In the genomic region with DNA sequence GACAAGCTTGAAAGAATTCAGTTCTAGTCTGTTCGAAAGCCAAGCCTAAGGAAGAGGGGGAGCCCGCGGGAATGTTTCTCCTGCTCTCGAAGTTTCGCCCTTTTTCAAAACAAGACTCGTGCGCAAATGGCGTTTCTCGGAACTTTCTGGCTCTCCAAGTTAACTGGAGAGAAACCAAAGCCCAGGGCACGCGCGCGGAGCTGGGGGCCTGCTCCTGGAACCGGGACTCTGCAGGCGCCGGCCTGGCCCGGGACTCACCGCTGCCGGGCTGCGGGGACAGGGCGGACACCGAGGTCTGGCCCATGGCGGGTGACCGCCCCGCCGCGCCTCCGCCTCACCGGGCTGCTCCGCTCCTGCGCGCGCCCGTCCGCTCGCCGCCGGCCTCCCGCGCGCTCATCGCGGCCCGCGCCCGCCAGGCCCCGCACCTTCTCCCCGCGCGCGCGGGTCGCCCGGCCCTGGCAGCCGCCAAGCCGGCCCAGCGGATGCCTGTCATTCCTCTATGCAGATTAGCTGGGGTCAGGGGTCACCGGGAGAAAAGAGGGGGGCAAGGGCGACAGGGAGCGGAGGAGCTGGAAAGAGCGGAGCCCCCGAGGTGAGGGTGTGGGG, we compare ENCODE assay signal across 9 mouse cellular contexts.
A peak's percentile ranks its signal among the peaks of the same experiment; 100 is the strongest.
DNase-seq lines count a peak whose midpoint lies in the region; ATAC-seq and TF ChIP-seq lines count a peak whose summit lies in the region.
"Had no signal": no experiment of that assay in that cellular context is flagged by ENCODE, and none has a peak within 500 bp of the region (broad histone marks: within the 10 kb centered on the region; RNA-seq: fewer than 3 reads in every experiment).

No protein-coding gene starts in this region.

- no peaks in the 10 kb centered on the region for H3K27me3 ChIP-seq in embryonic facial prominence, embryonic 13.5 days
- H3K27me3 ChIP-seq in midbrain, embryonic 15.5 days (replicated peaks): no peaks in the 10 kb centered on the region
- no peaks in the 10 kb centered on the region for H3K27me3 ChIP-seq in testis, adult 2 months (ENCODE audit: control insufficient read depth, insufficient read depth, low read length)
- H3K27me3 ChIP-seq: CH12.LX had no signal

- WGBS in embryonic facial prominence, embryonic 13.5 days: under 1% methylated on average over 55 of the region's 62 CpGs
- under 1% methylated on average over 60 of the region's 62 CpGs for WGBS in midbrain, embryonic 15.5 days

- ATAC-seq in embryonic facial prominence, embryonic 13.5 days (ENCODE audit: insufficient number of reproducible peaks, insufficient read depth, low FRiP score, low TSS enrichment, low read depth): peak; percentile 73
- ATAC-seq in midbrain, embryonic 15.5 days (replicated peaks): peak; percentile 90

- peak overlapping the region; percentile 97 for H3K27ac ChIP-seq in embryonic facial prominence, embryonic 13.5 days
- H3K27ac ChIP-seq in midbrain, embryonic 15.5 days: peak overlapping the region; percentile 40; the same call in 1 of the 2 replicates
- peak overlapping the region; percentile 72 for H3K27ac ChIP-seq in testis, adult 2 months (ENCODE audit: control insufficient read depth, insufficient read depth, low read depth, low read length)

- H3K9me3 ChIP-seq in embryonic facial prominence, embryonic 13.5 days: no peaks in the 10 kb centered on the region
- H3K9me3 ChIP-seq in midbrain, embryonic 15.5 days: no peaks in the 10 kb centered on the region

- H3K4me3 ChIP-seq in embryonic facial prominence, embryonic 13.5 days: peak overlapping the region; percentile 65
- peak overlapping the region; percentile 67 for H3K4me3 ChIP-seq in midbrain, embryonic 15.5 days
- peak overlapping the region; percentile 82 for H3K4me3 ChIP-seq in testis, adult 2 months (ENCODE audit: control insufficient read depth, low read depth, low read length)

- no peak; the same call in 1 of the 2 replicates for TF ChIP-seq POLR2A in testis, adult 2 months (IDR thresholded peaks at IDR 0.05; ENCODE audit: control insufficient read depth, low read depth, low read length)

- no peak for TF ChIP-seq CTCF in testis, adult 2 months (IDR thresholded peaks at IDR 0.05; ENCODE audit: control insufficient read depth, insufficient read depth, insufficient replicate concordance, low read depth, low read length)

- peaks cover 30% of the 10 kb centered on the region for H3K4me1 ChIP-seq in embryonic facial prominence, embryonic 13.5 days
- H3K4me1 ChIP-seq in midbrain, embryonic 15.5 days: peaks cover 9% of the 10 kb centered on the region
- H3K4me1 ChIP-seq in testis, adult 2 months (ENCODE audit: control insufficient read depth, insufficient read depth, low read length): peaks cover 9% of the 10 kb centered on the region

- DNase-seq in B cell, adult 2 months: peak; percentile 2 to 5
- peak; percentile 37 to 58 for DNase-seq in adrenal gland, postnatal 4 days (ENCODE audit: low spot score in 2 of 2)
- DNase-seq in heart, adult 9 months (ENCODE audit: low spot score in 2 of 2): peak; percentile 67 to 79
- DNase-seq in kidney, adult 8-10 months: peak; percentile 66 to 67
- DNase-seq in liver: peak; percentile 51

- peak overlapping the region; percentile 89 for H3K9ac ChIP-seq in embryonic facial prominence, embryonic 13.5 days
- peak overlapping the region; percentile 68 for H3K9ac ChIP-seq in midbrain, embryonic 15.5 days

- H3K4me2 ChIP-seq in embryonic facial prominence, embryonic 13.5 days: peak overlapping the region; percentile 76
- H3K4me2 ChIP-seq in midbrain, embryonic 15.5 days: peak overlapping the region; percentile 91

- H3K36me3 ChIP-seq in embryonic facial prominence, embryonic 13.5 days: no peaks in the 10 kb centered on the region
- H3K36me3 ChIP-seq in midbrain, embryonic 15.5 days (replicated peaks): no peaks in the 10 kb centered on the region
- no peaks in the 10 kb centered on the region for H3K36me3 ChIP-seq in testis, adult 2 months (ENCODE audit: control insufficient read depth, insufficient read depth, low read length)

Comparison
In these comparisons a context has a peak if more than half of its experiments do, and no peak if none do; other contexts are left out.
1. Peak in every context shown above with its lines: DNase-seq, ATAC-seq, H3K4me3 ChIP-seq and H3K27ac ChIP-seq.
2. DNase-seq: peak in every context shown above with its lines; median percentile 73 in heart, adult 9 months; 66 in kidney, adult 8-10 months; 51 in liver; 48 in adrenal gland, postnatal 4 days; 4 in B cell, adult 2 months.
3. H3K27ac ChIP-seq: peak in every context shown above with its lines; median percentile 97 in embryonic facial prominence, embryonic 13.5 days; 72 in testis, adult 2 months; 40 in midbrain, embryonic 15.5 days.